Mouse (Mus musculus) forebrain, postnatal 0 days (tissue): ENCODE results near the gene Zfp385b. TPM values are rescaled to one million over a fixed set of nuclear protein-coding genes. Genes with fewer than 3 reads are reported as not detected.

Experiments
- ATAC-seq: fragments of 200-750 bp; cut with Nextera tagmentation; 2 replicates; pipeline ENCODE4 v1.8.0; 2017; ENCODE audit warnings: mild to moderate bottlenecking, moderate library complexity
- DNase-seq: peaks from one replicate; pipeline ENCODE4 v3.0.0-alpha.2; 2015
- H3K27ac ChIP-seq: fragments of 300-500 bp; sonication (generic); 2 replicates; pipeline ENCODE4 v1.5.1; 2014; ENCODE audit warnings: low read depth, mild to moderate bottlenecking, antibody characterized with exemption, low read length, moderate library complexity, mixed read lengths
- H3K27me3 ChIP-seq: fragments of 300-500 bp; sonication (generic); 2 replicates; pipeline ENCODE4 v1.6.1; 2014; ENCODE audit warnings: mild to moderate bottlenecking, low read length, mixed read lengths; ENCODE audit not compliant: insufficient read depth
- H3K36me3 ChIP-seq: fragments of 300-500 bp; sonication (generic); 2 replicates; pipeline ENCODE4 v1.6.1; 2014; ENCODE audit warnings: mild to moderate bottlenecking, moderate library complexity; ENCODE audit not compliant: insufficient read depth
- H3K4me1 ChIP-seq: fragments of 300-500 bp; sonication (generic); 2 replicates; pipeline ENCODE4 v1.6.1; 2014; ENCODE audit warnings: antibody characterized with exemption; ENCODE audit not compliant: insufficient read depth
- H3K4me2 ChIP-seq: fragments of 300-500 bp; sonication (generic); 2 replicates; pipeline ENCODE4 v1.6.1; 2014; ENCODE audit warnings: low read depth, mild to moderate bottlenecking, moderate library complexity
- H3K4me3 ChIP-seq: fragments of 300-500 bp; sonication (generic); 2 replicates; pipeline ENCODE4 v1.5.1; 2014; ENCODE audit warnings: low read depth, low read length, mixed read lengths
- H3K9ac ChIP-seq: fragments of 300-500 bp; sonication (generic); 2 replicates; pipeline ENCODE4 v1.6.1; 2014; ENCODE audit warnings: mild to moderate bottlenecking
- H3K9me3 ChIP-seq: fragments of 300-500 bp; sonication (generic); 2 replicates; pipeline ENCODE4 v1.6.1; 2016; ENCODE audit warnings: low read length
- CTCF ChIP-seq: sonication (generic); IDR thresholded peaks from 2 replicates; pipeline ENCODE4 v1.5.1; 2016; ENCODE audit warnings: antibody characterized with exemption, control low read depth, low read depth
- WGBS: fragments of 180-500 bp; shearing (Covaris S2); extraction: QIAGEN DNeasy Blood & Tissue Kit; methylation state at CpG from one replicate; pipeline ENCODE4 v1.1.7; 2014; 5-methylcytosine and 5-hydroxymethylcytosine counted together
- polyA plus RNA-seq: library from polyadenylated mRNA; unstranded; fragments of >200 nt; fragmentation: Nextera tagmentation; extraction: Ambion mirVana; gene quantifications from 2 replicates; pipeline ENCODE4 v1.2.1, GENCODE M21; 2015
- total RNA-seq: library from RNA; depleted of rRNA; stranded (reverse); fragments of >200 nt; gene quantifications from 2 replicates; pipeline ENCODE4 v1.2.3, GENCODE M21; 2014

The Zfp385b gene
- total and polyA plus RNA-seq, 2 experiments from 2014 or later, result 10.0 to 20.4 TPM

DNA sequence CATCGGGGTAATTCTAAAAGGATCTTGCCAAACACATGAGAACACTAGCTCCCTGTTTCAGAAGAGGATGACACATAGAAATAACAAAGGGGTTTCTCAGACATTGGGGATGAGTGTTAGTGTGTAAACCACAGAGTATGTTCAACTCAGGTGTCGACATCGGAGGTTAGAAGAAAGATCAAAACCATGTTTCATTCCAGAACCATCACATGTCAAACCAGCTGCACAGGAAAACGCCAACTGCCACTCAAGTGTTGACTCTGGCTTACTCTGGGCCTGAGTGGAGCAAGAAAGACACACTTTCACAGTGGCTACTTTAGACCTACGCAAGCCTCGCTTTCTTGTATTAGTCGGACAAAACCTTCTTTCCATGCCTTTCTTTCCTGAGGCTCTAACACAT lies 74.2 kb downstream of the Zfp385b start:
- Histone ChIP-seq H3K4me3 (no peak overlapping the region), H3K9me3 (no peaks in the 10 kb centered on the region), H3K4me1 (no peaks in the 10 kb centered on the region), H3K4me2 (no peak overlapping the region), H3K27me3 (no peaks in the 10 kb centered on the region), H3K27ac (no peak overlapping the region), H3K9ac (no peak overlapping the region), H3K36me3 (no peaks in the 10 kb centered on the region)
- DNase-seq, result no peak
- TF ChIP-seq CTCF, result no peak
- 95% methylated on average over 7 of the region's 7 CpGs for WGBS
- ATAC-seq, result no peak

DNA sequence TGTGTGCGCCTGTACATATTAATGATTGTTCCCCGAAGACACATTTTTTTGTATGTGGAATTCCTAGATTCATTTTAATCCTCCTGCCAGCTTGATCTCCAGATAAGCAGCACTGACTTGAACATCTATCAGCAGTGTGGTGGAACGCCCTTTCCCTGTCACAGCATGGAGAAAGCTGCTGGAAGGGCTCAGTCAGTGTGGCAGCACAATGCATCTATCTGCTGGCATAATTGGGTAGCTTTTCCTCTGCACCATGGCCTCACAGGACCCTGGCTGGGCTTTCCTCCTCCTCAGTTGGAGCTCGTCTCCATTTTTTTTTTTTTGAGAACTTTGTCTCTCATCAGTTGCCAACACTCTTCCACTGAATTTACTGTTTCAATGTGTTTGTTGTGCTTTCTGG lies 77.1 kb downstream of the Zfp385b start:
- WGBS, result 62% methylated on average over 4 of the region's 4 CpGs
- H3K9ac ChIP-seq, result no peak overlapping the region
- no peaks in the 10 kb centered on the region for H3K4me1 ChIP-seq
- no peak overlapping the region for H3K4me3 ChIP-seq
- no peaks in the 10 kb centered on the region for H3K9me3 ChIP-seq
- H3K27ac ChIP-seq, result no peak overlapping the region
- ATAC-seq, result no peak
- H3K36me3 ChIP-seq, result no peaks in the 10 kb centered on the region
- no peaks in the 10 kb centered on the region for H3K27me3 ChIP-seq
- DNase-seq, result no peak
- H3K4me2 ChIP-seq, result no peak overlapping the region
- TF ChIP-seq CTCF, result no peak

DNA sequence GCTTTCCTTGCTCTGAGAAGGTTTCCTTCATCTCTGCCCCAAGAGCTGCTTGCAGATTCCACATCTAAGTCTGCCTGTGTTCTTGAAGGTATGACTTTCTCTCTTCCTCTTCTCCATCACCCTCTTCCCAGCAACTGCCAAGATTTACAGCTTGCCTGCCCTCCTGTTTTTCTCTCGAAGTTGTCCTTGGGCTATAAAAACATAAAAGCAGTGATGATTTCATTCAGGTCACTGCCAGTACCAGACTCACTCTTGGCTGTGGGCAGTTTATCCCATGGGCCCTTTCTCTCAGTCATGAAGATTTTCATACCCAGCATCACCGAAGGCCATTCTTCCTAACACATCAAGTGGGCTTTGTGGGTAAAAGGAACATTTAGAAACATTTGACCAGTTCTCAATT lies 89.2 kb downstream of the Zfp385b start:
- H3K27ac ChIP-seq, result no peak overlapping the region
- no peaks in the 10 kb centered on the region for H3K4me1 ChIP-seq
- 83% methylated on average over 2 of the region's 2 CpGs for WGBS
- no peaks in the 10 kb centered on the region for H3K36me3 ChIP-seq
- no peak overlapping the region for H3K4me3 ChIP-seq
- ATAC-seq (no peak), DNase-seq (no peak)
- no peaks in the 10 kb centered on the region for H3K9me3 ChIP-seq
- H3K27me3 ChIP-seq, result no peaks in the 10 kb centered on the region
- no peak for TF ChIP-seq CTCF
- no peak overlapping the region for H3K9ac ChIP-seq
- no peak overlapping the region for H3K4me2 ChIP-seq

DNA sequence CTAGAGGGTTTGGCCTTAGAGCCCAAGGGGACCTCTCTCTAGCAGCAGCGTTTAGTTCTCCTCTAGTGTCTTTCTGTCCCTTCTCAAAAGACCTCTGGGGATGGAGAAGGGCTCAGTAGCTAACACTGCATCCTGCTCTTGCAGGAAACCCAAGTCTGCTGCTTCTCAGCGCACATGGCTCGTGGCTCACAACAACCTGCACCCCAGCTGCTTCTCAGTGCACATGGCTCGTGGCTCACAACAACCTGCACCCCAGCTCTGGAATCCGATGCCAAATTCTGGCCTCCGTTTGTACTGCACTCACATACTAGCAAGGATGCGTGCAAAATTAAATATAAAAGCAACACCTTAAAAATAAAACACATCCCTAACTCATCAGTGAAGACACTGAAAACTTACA lies 92.6 kb downstream of the Zfp385b start:
- ATAC-seq (no peak), DNase-seq (no peak)
- H3K9ac ChIP-seq, result no peak overlapping the region
- no peak for TF ChIP-seq CTCF
- no peak overlapping the region for H3K4me3 ChIP-seq
- WGBS, result 88% methylated on average over 7 of the region's 7 CpGs
- no peak overlapping the region for H3K27ac ChIP-seq
- H3K36me3 ChIP-seq, result no peaks in the 10 kb centered on the region
- no peaks in the 10 kb centered on the region for H3K4me1 ChIP-seq
- no peak overlapping the region for H3K4me2 ChIP-seq
- H3K27me3 ChIP-seq, result no peaks in the 10 kb centered on the region
- H3K9me3 ChIP-seq, result no peaks in the 10 kb centered on the region

DNA sequence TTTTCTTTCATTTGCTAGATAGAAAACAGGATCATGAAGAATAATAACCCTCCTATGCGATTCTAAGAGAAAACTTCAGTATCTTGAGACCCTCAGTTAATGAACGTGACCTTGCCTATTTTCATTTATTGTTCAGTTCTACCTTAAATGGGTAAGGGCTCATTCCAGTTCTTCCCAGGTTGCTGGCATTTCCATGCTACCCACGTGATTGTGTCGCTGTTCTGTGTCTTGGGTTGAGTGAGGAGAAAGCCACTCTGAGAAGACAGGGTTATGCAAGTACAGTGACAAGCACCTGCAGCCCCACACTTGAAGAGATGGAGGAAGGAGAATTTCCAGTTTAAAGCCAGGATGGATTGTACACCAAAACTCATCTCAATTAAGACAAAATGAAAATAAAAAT lies 98.6 kb downstream of the Zfp385b start:
- no peak overlapping the region for H3K4me3 ChIP-seq
- no peak overlapping the region for H3K4me2 ChIP-seq
- H3K4me1 ChIP-seq, result no peaks in the 10 kb centered on the region
- ATAC-seq (no peak), DNase-seq (no peak)
- no peak overlapping the region for H3K27ac ChIP-seq
- H3K9ac ChIP-seq, result no peak overlapping the region
- no peaks in the 10 kb centered on the region for H3K27me3 ChIP-seq
- no peaks in the 10 kb centered on the region for H3K36me3 ChIP-seq
- H3K9me3 ChIP-seq, result no peaks in the 10 kb centered on the region
- no peak for TF ChIP-seq CTCF
- WGBS, result 88% methylated on average over 4 of the region's 4 CpGs

GRCm38 (mm10) chr2:77716367-77716766 lies 103.1 kb downstream of the Zfp385b start:
- no peaks in the 10 kb centered on the region for H3K27me3 ChIP-seq
- ATAC-seq (no peak), DNase-seq (no peak)
- no peaks in the 10 kb centered on the region for H3K9me3 ChIP-seq
- 91% methylated on average over 3 of the region's 3 CpGs for WGBS
- H3K4me2 ChIP-seq, result no peak overlapping the region
- no peaks in the 10 kb centered on the region for H3K4me1 ChIP-seq
- no peaks in the 10 kb centered on the region for H3K36me3 ChIP-seq
- no peak overlapping the region for H3K9ac ChIP-seq
- no peak for TF ChIP-seq CTCF
- no peak overlapping the region for H3K4me3 ChIP-seq
- H3K27ac ChIP-seq, result no peak overlapping the region

- H3K27ac ChIP-seq, result no peak overlapping the region
- H3K4me3 ChIP-seq, result no peak overlapping the region
Observed at GRCm38 (mm10) chr2:77713886-77714285, 105.6 kb downstream of the Zfp385b start.

DNA sequence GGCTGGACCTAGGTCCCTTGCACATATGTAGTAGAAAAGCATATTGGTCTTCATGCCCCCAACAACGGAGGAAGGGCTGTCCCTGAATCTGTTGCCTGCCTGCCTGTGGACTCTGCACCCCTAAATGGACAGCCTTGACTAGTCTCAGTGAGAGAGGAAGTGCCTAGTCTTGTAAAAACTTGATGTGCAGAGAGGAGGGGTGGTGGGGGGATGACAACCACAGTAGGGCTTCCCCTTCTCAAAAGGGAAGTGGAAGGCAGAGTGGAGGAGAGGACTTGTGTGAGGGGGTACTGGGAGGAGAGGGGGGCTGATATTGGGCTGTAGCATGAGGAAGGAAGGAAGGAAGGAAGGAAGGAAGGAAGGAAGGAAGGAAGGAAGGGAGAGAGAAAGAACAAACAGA lies 107.7 kb downstream of the Zfp385b start:
- no peak for ATAC-seq
- no peak for TF ChIP-seq CTCF
- DNase-seq, result no peak
- no peaks in the 10 kb centered on the region for H3K4me1 ChIP-seq
- 88% methylated on average over 1 of the region's 1 CpGs for WGBS
- H3K36me3 ChIP-seq, result no peaks in the 10 kb centered on the region
- H3K9ac ChIP-seq, result no peak overlapping the region
- no peak overlapping the region for H3K4me3 ChIP-seq
- H3K9me3 ChIP-seq, result no peaks in the 10 kb centered on the region
- H3K4me2 ChIP-seq, result no peak overlapping the region
- H3K27ac ChIP-seq, result no peak overlapping the region
- no peaks in the 10 kb centered on the region for H3K27me3 ChIP-seq

More at GRCm38 (mm10) chr2:77713886-77714285, 105.6 kb downstream of the Zfp385b start:
- no peak overlapping the region for H3K4me2 ChIP-seq
- no peak overlapping the region for H3K9ac ChIP-seq
- 66% methylated on average over 5 of the region's 5 CpGs for WGBS
- no peak for TF ChIP-seq CTCF
- no peaks in the 10 kb centered on the region for H3K36me3 ChIP-seq
- no peak for DNase-seq
- H3K4me1 ChIP-seq, result no peaks in the 10 kb centered on the region
- H3K27me3 ChIP-seq, result no peaks in the 10 kb centered on the region
- ATAC-seq, result no peak
- no peaks in the 10 kb centered on the region for H3K9me3 ChIP-seq
